Mouse (Mus musculus) megakaryocyte-erythroid progenitor cell, adult 5-6 weeks (primary cell): ENCODE measurements around the gene Mkks. TPM values are rescaled to one million over a fixed set of nuclear protein-coding genes. Genes with fewer than 3 reads are reported as not detected.

ENCODE experiments used
- ATAC-seq: replicated peaks from 2 replicates; pipeline ENCODE4 v1.8.0; 2016; ENCODE audit warnings: mild to moderate bottlenecking, inconsistent platforms; ENCODE audit not compliant: severe bottlenecking, poor library complexity, low FRiP score, low TSS enrichment
- total RNA-seq, 2 experiments: library from RNA; stranded (forward) in 1 of 2; stranded (reverse) in 1 of 2; fragments of 200-1000, 215-1000 nt in 1 of 2; fragments of >200 nt in 1 of 2; fragmentation: Nextera tagmentation in 1 of 2; gene quantifications; 2 replicates each; pipeline ENCODE4 v1.2.3; 2014 to 2017

Mkks gene
- total RNA-seq, 2 experiments from 2014 or later = 16.4 to 21.7 TPM

DNA sequence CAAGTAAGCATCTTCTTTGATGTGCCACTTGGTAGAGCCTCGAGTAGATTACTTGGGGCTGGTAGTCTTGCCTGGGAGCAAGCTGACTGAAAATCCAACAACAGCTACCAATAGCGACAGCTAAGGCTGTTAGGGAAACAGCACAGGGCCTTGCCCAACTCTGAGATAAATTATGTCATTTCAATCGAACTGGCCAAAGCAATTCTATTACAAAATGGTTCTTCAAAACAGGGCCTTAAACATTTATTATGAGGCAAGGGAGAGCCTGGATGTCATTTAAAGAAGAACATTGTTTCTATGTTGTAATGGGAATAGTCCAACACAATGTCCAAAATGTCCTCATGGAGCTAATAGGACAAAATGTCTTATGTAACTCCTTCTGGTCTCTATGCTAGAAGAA lies 40.8 kb downstream of the Mkks start:
- ATAC-seq = no peak

DNA sequence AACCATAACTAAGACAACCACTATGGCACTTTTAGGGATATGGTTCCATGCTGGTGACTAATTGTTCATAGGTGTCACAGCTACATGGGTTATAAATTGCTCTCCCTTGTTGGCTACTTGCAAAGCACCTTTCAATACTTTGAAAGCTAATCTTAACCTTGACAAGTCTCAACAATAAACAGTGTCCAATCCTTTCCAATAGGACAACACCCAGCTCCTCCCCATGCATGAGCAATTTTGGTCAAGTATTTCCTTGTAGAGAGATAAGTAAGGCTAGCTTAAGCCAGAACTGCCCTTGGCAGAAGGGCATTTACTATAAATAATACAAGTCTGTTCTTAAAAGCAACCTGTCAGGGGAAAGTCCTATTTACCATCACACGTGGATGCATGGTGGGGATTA lies 53.2 kb downstream of the Mkks start:
- ATAC-seq = no peak

DNA sequence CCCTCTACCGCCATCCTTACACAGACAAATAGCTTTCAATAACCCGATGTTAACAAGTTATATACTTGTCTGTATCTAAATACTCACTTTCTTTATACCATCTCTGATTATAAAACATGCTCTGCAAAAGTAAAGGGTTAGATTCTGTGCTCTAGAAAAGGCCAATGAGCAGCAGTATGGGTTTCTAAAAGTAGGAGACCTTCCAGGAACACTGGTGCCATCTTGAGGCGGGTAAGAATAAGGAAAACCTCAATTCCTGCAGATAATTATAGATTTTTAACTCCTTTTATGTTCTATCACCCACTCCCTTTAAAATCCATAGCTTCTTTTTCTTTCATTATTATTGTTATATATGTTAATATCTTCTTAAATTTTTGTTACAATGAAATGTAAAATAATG lies 55.3 kb downstream of the Mkks start:
- no peak for ATAC-seq

DNA sequence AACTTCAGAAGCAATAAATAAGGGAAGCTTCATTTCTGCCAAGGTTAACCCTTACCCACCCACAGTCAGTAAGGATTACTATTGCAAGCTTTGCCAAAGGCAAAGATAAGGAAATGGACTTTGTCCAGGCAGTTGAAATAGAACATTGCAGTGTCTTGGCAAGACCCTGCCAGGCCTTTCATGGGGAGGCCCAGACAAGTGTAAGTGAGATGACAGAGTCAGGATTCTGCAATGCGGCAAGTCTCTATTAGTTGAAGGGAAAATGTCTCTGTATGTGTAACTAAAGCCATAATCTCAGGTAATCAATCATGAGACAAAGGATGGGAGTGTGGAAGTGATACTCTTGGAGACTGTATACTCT lies 56.5 kb downstream of the Mkks start:
- no peak for ATAC-seq

DNA sequence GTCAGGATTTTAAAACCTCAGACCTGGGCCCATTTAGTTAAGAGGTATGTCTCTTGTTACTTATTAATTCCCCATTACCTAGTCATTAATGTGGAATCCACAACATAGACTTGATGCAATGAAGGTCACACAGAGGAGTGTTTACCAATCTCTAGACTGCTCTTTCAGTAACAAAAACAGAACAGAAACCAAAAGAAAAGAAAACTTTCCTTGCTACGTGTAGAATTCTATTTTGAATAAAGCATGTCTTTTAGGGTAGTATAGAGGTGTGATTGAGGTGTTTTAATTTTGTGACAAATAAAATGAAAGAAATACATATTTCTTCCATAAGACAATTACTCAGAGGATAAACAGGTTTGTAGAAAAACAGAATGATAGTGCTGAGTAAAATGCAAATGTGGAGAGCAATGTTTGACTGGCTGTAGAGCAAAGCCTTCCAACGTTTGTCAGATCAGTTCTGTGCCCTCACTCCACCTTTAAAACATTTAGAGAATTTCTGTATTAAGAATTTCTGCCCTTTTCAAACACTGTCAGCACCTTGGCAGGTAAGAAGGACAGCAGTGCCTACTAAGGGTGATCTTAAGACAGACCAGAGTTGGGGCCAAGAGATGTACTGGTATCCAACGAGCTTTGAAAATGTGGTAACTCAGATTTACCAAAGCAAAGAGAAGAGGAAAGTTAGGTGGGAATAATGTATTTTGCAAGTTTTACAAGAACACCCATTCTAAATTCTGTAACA lies 57.0 kb downstream of the Mkks start:
- no peak for ATAC-seq

DNA sequence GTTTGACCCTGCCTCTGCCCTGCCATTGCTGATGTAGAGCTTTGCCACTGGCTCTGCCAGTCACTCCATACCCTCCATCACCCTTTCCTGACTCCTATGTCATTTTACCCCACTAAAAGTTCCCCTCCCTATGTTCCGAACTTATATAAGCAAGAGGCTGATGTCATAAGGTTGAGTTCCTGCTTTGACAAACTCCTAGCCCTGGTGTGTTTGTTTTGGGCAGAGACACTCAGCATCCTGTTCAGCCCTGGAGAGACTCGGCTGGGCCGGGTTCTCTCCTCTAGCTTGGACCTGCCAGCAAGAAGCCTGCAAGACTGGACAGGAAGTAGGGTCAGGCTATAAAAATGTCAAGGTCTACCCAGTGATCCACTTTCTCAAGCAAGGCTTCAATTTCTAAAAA lies 58.3 kb downstream of the Mkks start:
- ATAC-seq = no peak

DNA sequence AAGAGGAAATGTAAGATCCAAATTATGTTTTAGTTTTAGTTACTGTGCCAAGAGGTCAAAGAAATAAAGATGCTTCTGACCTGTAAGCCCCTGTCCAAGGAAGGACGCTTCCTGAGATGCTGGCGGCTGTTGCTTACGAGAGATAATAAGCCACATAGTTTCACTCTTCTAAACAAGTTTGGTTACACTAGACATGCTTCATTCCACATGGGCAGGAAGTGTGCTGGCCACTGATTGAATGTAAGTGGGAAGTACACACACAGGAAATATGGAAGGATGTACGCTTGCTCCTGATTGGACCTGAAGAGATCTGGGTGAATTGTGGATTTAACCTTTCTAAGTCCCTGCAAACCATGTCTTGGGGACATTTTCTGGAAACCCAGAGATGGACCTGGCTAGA lies 63.6 kb downstream of the Mkks start:
- no peak for ATAC-seq

Other genes starting within 250 kb of the Mkks start
- gene Snap25, start 177.9 kb downstream of the Mkks start, total RNA-seq (2014; fragmentation: Nextera tagmentation) = not detected in 2 replicates
- not detected in 2 replicates for gene Snap25, start 177.9 kb downstream of the Mkks start, total RNA-seq (2017)
- gene AL731706.2, start 5.7 kb downstream of the Mkks start, total RNA-seq (2014; fragmentation: Nextera tagmentation) = 20.4 TPM in 1 of 2 replicates, not detected in the other
- gene AL731706.2, start 5.7 kb downstream of the Mkks start, total RNA-seq (2017) = not detected in 2 replicates
- gene Slx4ip, start 171 bp downstream of the Mkks start, total RNA-seq (2014; fragmentation: Nextera tagmentation) = 8.2 and 9.1 TPM in 2 replicates
- gene Slx4ip, start 171 bp downstream of the Mkks start, total RNA-seq (2017) = 5.4 and 7.6 TPM in 2 replicates
- 3.5 TPM in 1 of 2 replicates, not detected in the other for gene AL731706.1, start within 50 bp of the Mkks start, total RNA-seq (2014; fragmentation: Nextera tagmentation)
- 8.2 and 10.9 TPM in 2 replicates for gene AL731706.1, start within 50 bp of the Mkks start, total RNA-seq (2017)
- 0.30 TPM in 1 of 2 replicates, not detected in the other for gene Jag1, start 225.3 kb upstream of the Mkks start, total RNA-seq (2014; fragmentation: Nextera tagmentation)
- gene Jag1, start 225.3 kb upstream of the Mkks start, total RNA-seq (2017) = not detected in 2 replicates